ENCODE assay signal across 17 mouse cellular contexts in genomic region chr10:25441405-25441804, GRCm38 (mm10).
"Had no signal": no experiment of that assay in that cellular context is flagged by ENCODE, and none has a peak within 500 bp of the region (broad histone marks: within the 10 kb centered on the region; RNA-seq: fewer than 3 reads in every experiment).

No protein-coding gene starts in this region.

- H3K27ac ChIP-seq: limb, embryonic 12.5 days; limb, embryonic 15.5 days; liver, embryonic 14.5 days; macrophage; midbrain, embryonic 12.5 days; midbrain, embryonic 15.5 days; neural tube, embryonic 13.5 days; stomach, postnatal 0 days had no signal

- H3K4me3 ChIP-seq: limb, embryonic 12.5 days; limb, embryonic 15.5 days; midbrain, embryonic 12.5 days; midbrain, embryonic 15.5 days; myocyte; neural tube, embryonic 13.5 days had no signal

- DNase-seq: kidney, adult 9 months; kidney, postnatal 25 days; left cerebral cortex, postnatal 4 days; liver, postnatal 0 days; lung, embryonic 14.5 days; retina, postnatal 1 day; thymus, adult 18-20 months; thymus, postnatal 36 days had no signal
